Mouse (Mus musculus) lung, adult 2 months (tissue): ENCODE results near the gene Mrgbp. TPM values are rescaled to one million over a fixed set of nuclear protein-coding genes. Genes with fewer than 3 reads are reported as not detected.
A peak's percentile ranks its signal among the peaks of the same experiment; 100 is the strongest.

ENCODE experiments used
- DNase-seq: peaks from one replicate; pipeline ENCODE4 v3.0.0; 2022
- H3K4me1 ChIP-seq: fragments of 200-500 bp; 2 replicates; pipeline ENCODE4 v1.6.1; 2011; ENCODE audit warnings: low read length; ENCODE audit not compliant: control insufficient read depth, insufficient read depth
- H3K4me3 ChIP-seq: fragments of 200-500 bp; replicated peaks from 2 replicates; pipeline ENCODE3; 2011; ENCODE audit warnings: low read depth, mild to moderate bottlenecking, control low read depth, low read length; ENCODE audit errors: extremely low read depth
- CTCF ChIP-seq: fragments of 200-500 bp; IDR thresholded peaks from 2 replicates; pipeline ENCODE4 v1.5.1; 2011; ENCODE audit warnings: mild to moderate bottlenecking, low read length, control low read depth; ENCODE audit not compliant: insufficient read depth
- POLR2A ChIP-seq: fragments of 200-500 bp; IDR thresholded peaks from 2 replicates; pipeline ENCODE4 v1.6.1; 2011; ENCODE audit warnings: low read depth, mild to moderate bottlenecking, control low read depth, low read length, borderline replicate concordance; ENCODE audit errors: extremely low read depth
- WGBS: fragments of 180-500 bp; shearing (Covaris S2); methylation state at CpG from one replicate; pipeline ENCODE4 v1.1.7; 2018; 5-methylcytosine and 5-hydroxymethylcytosine counted together
- polyA plus RNA-seq: library from polyadenylated mRNA; depleted of rRNA; stranded (reverse); fragments of >200 nt; gene quantifications from 2 replicates; pipeline ENCODE4 v1.2.3, GENCODE M21; 2012; rRNA removed

Gene Mrgbp
- polyA plus RNA-seq, 1 experiment, result 27.6 TPM

DNA sequence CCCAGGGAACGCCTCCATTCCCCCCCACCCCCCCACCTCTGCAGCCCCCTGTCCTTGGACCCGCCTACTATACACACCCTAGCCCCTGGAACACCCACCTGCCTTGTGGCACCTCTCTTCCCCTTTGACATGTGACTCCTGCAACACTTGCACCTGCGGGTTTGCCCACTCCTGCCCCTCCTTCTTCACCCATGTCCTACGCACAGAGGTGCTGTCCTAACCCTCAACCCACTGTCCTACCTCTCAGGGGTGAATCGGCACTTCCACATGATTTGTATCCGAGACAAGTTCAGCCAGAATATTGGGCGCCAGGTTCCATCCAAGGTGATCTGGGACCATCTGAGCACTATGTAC, 2.0 kb downstream of the Mrgbp start:
- no peak for DNase-seq
- 12% methylated on average over 7 of the region's 7 CpGs for WGBS
- peak overlapping the region; percentile 84 for H3K4me3 ChIP-seq
- peaks cover 12% of the 10 kb centered on the region for H3K4me1 ChIP-seq
- TF ChIP-seq POLR2A, result no peak

DNA sequence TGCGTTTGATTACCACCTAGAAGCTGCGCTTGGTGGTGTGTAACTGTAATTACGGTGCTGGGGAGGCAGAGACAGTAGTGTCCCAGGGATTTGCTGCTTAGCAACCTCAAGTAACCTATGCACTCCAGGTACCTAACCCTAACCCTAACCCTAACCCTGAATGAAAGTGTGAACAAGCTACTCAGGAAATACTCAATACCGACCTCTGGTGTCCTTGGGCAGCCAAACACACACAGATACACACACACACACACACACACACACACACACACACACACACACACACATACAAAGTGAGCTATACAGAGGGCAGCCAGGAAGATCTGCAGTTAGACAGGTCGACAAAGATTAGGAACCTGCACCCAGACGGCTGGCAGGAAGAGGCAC, 7.6 kb downstream of the Mrgbp start:
- WGBS, result 47% methylated on average over 6 of the region's 6 CpGs
- DNase-seq, result no peak
- Histone ChIP-seq H3K4me1 (peaks cover 8% of the 10 kb centered on the region; the same call in 1 of the 2 replicates), H3K4me3 (peak overlapping the region; percentile 100)
- no peak for TF ChIP-seq CTCF
- TF ChIP-seq POLR2A, result no peak

DNA sequence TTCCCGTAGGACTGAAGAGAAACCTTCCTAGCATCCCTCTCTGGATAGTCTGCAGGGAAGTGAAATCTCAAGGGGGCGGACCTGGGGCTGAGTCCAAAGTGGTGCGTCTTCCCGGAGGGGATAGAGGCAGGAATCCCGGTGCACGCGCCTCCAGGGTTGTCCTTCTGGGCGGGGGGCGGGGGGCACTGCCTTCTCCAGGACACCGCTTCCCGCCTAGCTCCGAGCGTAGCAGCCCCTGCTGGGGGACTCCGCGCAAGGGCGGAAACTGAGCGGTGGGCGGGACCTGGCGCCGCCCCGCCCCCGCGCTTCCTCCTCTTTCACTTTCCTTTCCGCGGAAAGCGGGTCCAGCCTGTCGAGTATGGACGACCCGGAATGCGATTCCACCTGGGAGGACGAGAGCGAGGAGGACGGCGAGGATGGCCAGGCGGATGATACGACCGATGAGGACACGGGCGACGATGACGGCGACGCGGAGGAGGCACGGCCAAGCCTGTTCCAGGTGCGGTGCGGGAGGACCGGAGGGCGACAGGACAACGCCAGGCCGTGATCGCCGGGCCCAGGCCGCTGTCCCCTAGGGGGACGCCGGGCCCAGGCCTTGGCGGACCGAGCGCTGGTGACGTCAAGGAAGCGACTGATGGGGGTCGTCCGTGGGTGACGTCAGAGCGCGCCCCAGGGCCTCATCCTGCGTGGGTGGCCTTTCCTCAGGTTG, 8.2 kb downstream of the Mrgbp start, which contains the start of gene Ogfr:
Gene Ogfr, plus strand, starts transcription at position 123 of the 709 bp plus-strand sequence.
- DNase-seq, result peak; percentile 85
- Histone ChIP-seq H3K4me1 (peaks cover 5% of the 10 kb centered on the region; the same call in 1 of the 2 replicates), H3K4me3 (peak within 1 kb of the TSS; percentile 100)
- under 1% methylated on average over 67 of the region's 67 CpGs for WGBS
- TF ChIP-seq POLR2A (peak; percentile 80; the same call in 1 of the 2 replicates), CTCF (no peak)

DNA sequence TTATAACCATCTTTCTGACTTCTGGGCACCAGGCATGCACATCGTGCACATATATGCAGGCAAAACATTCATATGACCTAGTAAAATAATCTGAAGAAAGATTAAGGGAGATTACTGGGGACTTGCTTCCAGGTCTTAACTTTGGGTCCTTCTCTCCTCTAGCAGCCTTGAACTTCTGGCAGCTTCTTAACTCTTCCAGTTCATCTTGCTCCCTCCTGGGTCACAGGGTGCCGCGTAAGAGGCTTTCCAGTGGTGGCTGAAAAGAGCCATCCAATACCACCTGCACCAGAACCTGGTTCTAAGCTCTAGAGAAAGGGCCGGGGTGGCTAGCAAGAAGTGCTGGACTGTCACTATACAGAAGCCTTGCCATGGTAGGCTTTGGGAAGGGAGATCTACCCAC, 16.4 kb downstream of the Mrgbp start, which contains the start of gene Col9a3:
Gene Col9a3, plus strand, starts transcription at position 301 of the 400 bp plus-strand sequence.
- 48% methylated on average over 4 of the region's 4 CpGs for WGBS
- Histone ChIP-seq H3K4me3 (no peak within 1 kb of the TSS), H3K4me1 (0 out of 2 replicates have a peak, but pooled peaks cover 2% of the 10 kb centered on the region)
- DNase-seq, result no peak
- TF ChIP-seq CTCF (no peak), POLR2A (no peak)

DNA sequence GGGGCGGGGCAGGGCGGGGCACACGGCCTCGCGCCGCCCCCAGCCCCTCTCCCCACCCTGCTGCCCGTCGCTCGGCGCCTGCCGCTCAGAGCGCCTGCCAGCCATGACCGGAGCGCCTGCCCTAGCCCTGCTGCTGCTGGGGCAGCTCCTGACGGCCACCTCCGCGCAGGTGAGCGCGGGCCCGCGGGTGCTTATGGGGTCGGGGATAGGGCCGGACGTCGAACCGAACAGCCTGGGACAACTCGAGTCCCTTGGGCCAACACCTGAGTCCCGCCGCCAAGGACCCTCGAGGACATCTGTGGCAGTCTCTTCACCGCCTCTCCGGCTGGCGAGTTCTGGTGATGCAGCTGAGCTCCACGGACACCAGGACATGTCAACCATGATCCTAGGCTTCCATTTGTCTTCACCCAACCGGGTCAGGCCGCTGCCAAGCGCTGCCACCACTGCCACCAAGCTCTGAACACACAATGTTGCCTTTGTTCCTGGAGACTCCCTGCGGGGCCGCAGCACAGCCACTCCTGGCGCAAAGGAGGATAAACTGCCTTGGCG, 17.1 kb downstream of the Mrgbp start:
- 17% methylated on average over 39 of the region's 41 CpGs for WGBS
- no peak overlapping the region for H3K4me3 ChIP-seq
- no peak for TF ChIP-seq CTCF
- TF ChIP-seq POLR2A, result no peak
- H3K4me1 ChIP-seq, result 0 out of 2 replicates have a peak, but pooled peaks cover 2% of the 10 kb centered on the region
- DNase-seq, result no peak

DNA sequence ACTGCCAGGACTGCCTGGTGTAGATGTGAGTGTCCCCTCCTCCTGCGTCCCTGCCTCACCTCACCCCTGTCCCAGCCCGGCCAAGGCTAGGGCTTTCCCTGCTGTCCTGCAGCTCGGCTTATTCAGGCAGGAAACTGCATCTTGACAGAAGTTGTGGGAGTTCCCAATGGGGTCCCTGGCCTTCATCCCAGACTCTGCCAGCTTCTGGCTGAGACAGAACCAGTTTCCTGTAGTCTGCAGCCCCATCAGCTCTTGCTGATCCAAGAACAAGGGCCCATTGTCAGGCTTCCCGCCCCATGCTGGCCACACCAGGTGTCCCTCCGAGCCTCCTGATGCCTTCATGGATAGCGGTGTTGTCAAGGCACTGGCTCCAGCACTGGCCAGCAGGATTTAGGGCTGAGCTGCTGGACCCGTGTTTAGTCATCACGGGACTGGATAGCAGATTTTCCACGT, 19.5 kb downstream of the Mrgbp start:
- H3K4me3 ChIP-seq, result no peak overlapping the region
- WGBS, result 15% methylated on average over 9 of the region's 9 CpGs
- TF ChIP-seq CTCF (no peak), POLR2A (no peak)
- DNase-seq, result no peak
- 0 out of 2 replicates have a peak, but pooled peaks cover 2% of the 10 kb centered on the region for H3K4me1 ChIP-seq

DNA sequence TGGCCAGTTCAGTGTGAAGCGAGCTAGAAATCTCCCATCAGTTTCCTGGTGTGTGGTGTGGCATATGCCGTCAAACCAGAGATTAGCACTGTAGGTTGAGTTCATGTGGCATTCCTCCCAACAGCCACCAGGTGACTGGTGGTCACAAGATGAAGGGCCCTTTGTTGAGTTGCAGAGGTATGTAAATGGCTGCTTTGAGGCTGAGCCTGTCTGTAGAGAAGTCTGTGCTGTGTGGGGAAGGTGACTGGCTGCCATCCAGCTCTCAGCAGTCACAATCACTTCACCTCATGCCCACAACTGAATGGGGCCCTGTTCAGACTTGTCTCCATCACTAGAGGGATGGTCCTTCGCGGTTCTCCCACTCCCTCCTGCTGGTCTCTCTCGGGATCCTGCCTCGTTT, 23.7 kb downstream of the Mrgbp start:
- TF ChIP-seq POLR2A (no peak), CTCF (no peak)
- 49% methylated on average over 6 of the region's 6 CpGs for WGBS
- H3K4me3 ChIP-seq, result no peak overlapping the region
- H3K4me1 ChIP-seq, result 0 out of 2 replicates have a peak, but pooled peaks cover 2% of the 10 kb centered on the region
- no peak for DNase-seq

DNA sequence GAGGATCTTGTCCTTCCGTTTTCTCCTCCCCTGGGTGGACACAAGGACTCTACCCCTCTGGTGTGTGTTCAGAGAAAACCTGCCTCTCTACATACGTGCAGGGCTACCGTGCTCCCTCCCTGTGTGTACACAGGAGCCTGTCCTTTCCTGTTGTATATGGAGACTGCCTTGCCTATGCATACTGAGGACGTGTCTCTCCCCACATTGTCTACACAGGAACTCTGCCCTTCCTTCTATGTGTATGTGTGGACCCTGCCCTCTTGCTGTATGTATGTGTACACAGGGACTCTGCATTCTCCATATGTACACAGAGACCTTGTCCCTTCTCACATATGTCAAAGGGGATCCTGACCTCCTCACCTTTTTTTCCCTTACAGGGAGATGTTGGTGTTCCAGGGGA, 29.2 kb downstream of the Mrgbp start:
- Histone ChIP-seq H3K4me1 (no peaks in the 10 kb centered on the region), H3K4me3 (no peak overlapping the region)
- DNase-seq, result no peak
- TF ChIP-seq CTCF, result no peak
- TF ChIP-seq POLR2A, result no peak
- 57% methylated on average over 4 of the region's 4 CpGs for WGBS

DNA sequence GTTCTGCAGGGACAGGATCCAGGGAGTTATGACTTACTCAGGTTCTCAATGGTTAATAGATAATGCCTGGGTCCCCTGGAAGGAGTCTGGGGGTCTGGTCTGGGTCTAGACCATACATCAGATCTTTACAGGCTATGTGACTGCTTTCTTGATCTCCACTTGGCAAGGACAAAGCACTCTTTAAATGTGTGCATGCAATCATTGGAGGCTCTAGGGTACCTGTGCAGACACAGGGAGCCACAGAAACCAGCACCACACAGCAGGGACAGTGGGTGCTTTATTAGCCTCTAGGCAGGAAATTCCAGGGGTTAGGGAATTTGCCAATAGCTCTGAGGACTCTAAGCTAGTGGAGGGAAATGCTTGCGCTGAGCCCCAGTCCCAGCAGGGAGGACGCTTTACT, 30.8 kb downstream of the Mrgbp start:
- no peak for TF ChIP-seq POLR2A
- TF ChIP-seq CTCF, result no peak
- 68% methylated on average over 2 of the region's 2 CpGs for WGBS
- Histone ChIP-seq H3K4me1 (no peaks in the 10 kb centered on the region), H3K4me3 (no peak overlapping the region)
- no peak for DNase-seq

Other genes starting within 250 kb of the Mrgbp start
- gene Gata5, start 246.6 kb upstream of the Mrgbp start, polyA plus RNA-seq, result 5.4 and 9.9 TPM in 2 replicates
- gene Slco4a1, start 125.1 kb upstream of the Mrgbp start, polyA plus RNA-seq, result 4.9 and 6.2 TPM in 2 replicates
- not detected in 2 replicates for gene Ntsr1, start 81.3 kb upstream of the Mrgbp start, polyA plus RNA-seq
- 36.2 and 37.7 TPM in 2 replicates for gene Ogfr, start 7.9 kb downstream of the Mrgbp start, polyA plus RNA-seq
- 1.6 TPM in 2 replicates for gene Col9a3, start 16.5 kb downstream of the Mrgbp start, polyA plus RNA-seq
- 0.05 TPM in 1 of 2 replicates, not detected in the other for gene Tcfl5, start 61.4 kb downstream of the Mrgbp start, polyA plus RNA-seq
- 10.9 and 17.4 TPM in 2 replicates for gene Dido1, start 128.7 kb downstream of the Mrgbp start, polyA plus RNA-seq
- gene Gid8, start 128.8 kb downstream of the Mrgbp start, polyA plus RNA-seq, result 16.6 and 27.8 TPM in 2 replicates
- 10.1 and 10.2 TPM in 2 replicates for gene Slc17a9, start 144.0 kb downstream of the Mrgbp start, polyA plus RNA-seq
- gene Bhlhe23, start 195.6 kb downstream of the Mrgbp start, polyA plus RNA-seq, result not detected in 2 replicates